Mouse (Mus musculus): Measurements from ENCODE around the gene Kirrel. TPM values are rescaled to one million over a fixed set of nuclear protein-coding genes. Genes with fewer than 3 reads are reported as not detected.
"Not testable (repeated sequence)": the region's sequence is repeated elsewhere in the genome, so short reads cannot be mapped to it uniquely, and the experiment has no call there.

Kirrel gene
- total RNA-seq, 2 experiments from 2014 or later = not detected

DNA sequence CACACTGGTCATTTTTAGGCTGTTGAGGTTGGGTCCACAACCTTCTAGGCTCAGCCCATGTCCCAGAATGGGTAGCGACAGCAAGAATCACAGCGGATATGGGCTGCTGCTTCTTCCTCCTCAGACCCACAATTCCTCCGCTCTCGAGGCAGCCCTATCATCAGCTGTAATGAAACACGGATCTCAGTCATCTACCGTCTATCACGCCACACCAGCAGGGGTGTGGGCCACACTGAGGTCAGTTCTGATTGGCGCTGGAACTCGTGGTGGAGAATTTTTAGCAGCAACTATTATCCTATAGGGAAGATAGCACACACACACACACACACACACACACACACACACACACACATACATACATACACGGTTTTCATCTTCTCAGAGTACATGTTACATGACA is 25.1 kb downstream of the Kirrel start:
- ATAC-seq (replicated peaks; ENCODE audit: low FRiP score, poor library complexity, severe bottlenecking) = no peak

DNA sequence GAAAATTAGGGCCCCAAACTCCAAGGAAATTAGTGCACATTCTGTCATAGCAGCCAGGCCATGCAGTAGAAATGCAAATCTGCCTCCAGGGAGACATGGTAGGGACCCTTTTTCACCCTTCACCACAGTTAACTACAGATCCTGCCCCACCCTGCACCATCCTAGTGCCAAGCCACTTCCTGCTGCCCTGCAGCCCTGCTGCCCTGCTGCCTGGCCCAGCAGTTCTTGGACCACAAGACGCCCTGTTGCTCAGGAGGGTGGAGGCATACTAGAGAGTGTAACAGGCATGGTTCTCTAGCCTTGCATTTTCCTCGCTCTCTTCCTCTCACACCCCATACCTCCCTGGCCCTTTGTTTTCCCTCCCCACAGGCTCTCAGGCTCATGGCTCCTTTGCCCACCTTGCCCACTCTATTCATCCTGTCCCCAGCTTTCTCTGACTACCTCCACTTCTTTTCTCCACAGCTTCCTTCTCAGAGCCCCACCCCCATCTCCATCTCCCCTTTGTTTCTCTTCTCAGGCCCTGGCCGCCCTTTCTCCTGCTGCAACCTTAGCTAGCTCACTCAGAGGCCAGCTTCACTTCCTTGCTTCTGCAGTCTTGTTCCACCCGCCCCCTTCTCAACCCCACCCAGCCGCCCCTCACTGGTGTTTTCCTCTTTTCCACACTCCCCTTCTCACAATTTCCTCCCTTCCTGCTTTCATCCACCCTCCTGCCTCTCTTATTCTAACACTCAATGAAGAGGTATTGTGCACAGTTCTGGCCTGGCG is 29.9 kb downstream of the Kirrel start:
- ATAC-seq (replicated peaks; ENCODE audit: low FRiP score, poor library complexity, severe bottlenecking) = no peak

DNA sequence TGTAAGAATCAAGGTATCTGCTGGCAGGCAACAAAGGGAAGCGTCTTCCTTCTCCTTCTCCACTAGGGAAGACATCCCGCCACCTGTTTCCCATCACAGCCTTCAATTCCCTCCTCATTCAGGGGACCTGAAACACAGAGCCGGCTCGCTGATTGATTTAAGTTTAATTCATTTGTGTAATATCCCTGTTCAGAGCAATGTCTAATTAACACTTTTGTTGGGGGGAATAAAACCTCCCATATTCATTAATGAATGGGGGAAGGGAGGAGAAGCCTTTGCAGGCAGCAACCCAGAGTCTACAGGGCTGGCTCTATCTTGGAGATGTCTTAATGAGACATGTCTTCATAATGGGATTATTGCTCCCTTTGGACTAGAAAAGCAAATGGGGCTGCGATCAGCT is 34.3 kb downstream of the Kirrel start:
- ATAC-seq (replicated peaks; ENCODE audit: low FRiP score, poor library complexity, severe bottlenecking) = no peak

DNA sequence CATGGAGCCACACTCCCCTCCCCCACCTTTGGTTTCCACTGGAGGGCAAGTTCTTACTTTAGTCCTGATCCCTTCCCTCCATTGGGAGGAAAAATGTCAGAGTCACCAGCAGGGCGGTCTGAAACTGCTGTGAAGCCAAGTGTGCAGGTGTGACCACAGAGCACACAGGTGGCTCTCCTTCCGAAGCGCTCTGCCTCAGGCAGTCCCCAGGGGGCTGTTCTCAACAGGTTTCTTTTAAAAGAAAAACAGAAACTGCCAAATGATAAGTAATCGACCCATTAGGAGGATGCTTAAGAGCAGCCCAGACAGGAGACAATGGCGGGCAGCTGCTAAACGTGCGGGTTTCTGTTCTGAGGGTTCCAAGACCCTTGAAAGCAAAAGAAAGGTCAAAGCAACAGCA is 37.8 kb downstream of the Kirrel start:
- no peak for ATAC-seq (replicated peaks; ENCODE audit: low FRiP score, poor library complexity, severe bottlenecking)

DNA sequence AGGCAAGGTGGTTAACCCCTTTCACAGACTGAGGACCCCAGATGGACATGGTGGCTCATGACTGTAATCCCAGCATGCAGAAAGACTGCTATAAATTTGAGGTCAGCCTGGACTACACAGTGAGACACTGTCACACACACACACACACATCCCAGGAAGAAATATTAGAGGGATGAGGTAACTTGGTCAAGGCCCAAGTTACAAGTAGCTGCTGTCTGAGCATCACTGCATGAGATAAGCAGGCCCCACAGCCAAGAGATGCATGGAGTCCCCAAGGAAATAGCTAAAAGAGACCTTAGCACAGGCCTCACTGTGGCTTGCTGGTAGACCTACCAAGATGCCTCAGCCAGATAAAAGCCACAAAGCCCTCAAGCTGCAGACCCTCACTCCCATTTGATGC is 39.6 kb downstream of the Kirrel start:
- ATAC-seq (replicated peaks; ENCODE audit: low FRiP score, poor library complexity, severe bottlenecking) = no peak

DNA sequence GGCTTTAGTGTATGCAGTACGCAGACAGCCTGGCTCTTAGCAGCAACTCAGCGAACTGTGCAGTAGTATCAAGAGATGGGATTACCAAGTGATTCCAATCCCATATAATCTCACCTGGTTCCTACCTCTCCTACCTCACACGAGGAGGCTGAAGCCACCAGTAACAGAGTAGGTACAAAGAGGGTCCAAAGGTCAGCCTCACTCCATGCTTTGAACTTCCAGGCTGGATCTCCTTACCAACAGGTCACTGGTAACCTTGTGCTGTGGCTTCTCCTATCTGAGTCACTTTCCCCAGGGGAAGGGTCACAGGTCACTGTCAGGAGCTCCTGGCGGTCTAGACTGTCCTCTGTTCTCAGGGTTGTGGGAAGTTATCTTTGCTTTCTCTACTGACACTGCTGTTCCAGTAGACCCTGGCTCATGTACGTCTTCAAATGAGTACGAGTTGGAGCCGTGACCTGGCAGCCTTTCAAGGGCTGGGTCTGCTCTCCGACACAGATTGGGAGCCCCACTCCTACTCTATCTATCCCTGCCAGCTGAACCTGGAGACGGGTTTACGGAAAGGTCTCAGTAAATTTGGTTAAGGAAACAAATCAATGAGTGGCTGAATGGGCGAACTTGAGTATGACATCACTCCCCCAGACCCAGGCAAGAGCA is 42.7 kb downstream of the Kirrel start:
- ATAC-seq (replicated peaks; ENCODE audit: low FRiP score, poor library complexity, severe bottlenecking) = no peak

DNA sequence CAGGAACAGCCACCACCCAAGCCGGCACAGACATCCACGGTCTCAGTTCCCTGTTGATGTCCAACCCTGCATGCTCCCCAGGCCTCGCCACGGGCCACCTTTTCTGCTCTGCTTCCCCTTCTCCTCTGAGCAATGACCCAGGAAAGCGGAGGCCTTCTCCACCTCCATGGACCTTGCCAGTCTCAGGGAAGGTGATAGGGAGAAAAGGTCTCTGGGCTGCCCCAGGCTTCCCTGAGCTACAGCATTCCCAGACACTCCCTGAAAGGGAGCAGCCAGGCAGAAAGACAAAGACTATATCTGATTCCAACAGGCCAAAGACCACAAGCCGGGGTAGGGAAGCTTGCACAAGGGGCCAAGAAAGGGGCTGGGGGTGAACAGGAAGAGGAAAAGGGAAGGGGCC is 43.6 kb downstream of the Kirrel start:
- no peak for ATAC-seq (replicated peaks; ENCODE audit: low FRiP score, poor library complexity, severe bottlenecking)

DNA sequence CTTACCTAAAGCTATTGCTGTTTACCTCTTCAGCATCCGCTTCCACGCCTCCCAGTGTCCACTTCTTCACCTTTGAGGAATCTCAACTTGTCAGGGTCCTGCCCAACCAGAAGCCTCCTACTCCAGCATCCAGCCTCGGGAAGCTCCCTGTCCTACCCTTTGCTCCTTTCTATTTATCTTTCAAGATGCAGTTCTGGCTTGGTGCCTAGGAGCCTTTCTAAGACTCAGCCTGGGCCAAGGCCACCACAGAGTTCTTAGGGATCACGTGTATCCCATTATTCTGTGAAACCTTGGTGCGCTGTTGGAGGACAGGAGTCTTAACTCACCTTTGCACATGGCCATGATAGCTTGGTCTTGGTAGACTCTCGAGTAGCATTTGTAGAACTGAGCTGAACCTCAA is 50.8 kb downstream of the Kirrel start:
- no peak for ATAC-seq (replicated peaks; ENCODE audit: low FRiP score, poor library complexity, severe bottlenecking)

DNA sequence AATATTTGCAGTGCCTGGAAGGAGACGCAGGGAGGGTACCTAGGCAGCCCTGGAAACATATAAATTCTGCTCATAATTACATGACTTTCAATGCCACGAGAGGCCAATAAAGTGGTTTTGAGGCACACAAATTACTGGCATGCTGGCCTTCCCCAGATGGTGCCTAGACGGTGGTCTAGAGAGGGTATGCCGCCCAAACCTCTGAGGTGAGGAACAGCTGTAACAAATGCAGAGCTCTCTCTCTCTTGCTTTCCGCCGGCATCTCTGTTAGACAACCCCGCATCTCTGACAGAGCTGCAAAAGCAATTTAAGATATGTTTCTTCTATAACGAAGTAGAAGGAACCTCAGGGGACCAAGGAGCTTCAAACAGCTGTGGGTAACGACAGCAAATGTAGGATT is 56.3 kb downstream of the Kirrel start:
- ATAC-seq (replicated peaks; ENCODE audit: low FRiP score, poor library complexity, severe bottlenecking) = no peak

DNA sequence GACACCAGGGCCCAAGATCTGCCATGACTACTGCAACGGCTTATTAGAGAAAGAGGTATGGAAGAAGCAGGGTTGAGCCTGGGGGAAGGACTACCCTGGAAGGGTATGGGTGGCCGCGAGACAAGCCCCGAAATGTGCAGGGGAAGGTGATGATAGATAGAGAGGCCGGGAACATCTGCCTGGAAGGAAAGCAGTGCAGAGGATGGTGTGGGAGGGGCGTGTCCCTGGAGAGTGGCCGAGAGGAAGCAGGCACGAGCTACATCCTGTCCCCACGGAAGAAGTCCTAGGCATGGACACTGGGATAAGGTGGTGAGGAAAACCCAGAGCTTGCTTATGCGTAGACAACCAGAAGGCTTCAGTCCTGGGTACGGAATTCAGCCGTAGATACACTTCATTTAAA is 56.9 kb downstream of the Kirrel start:
- ATAC-seq (replicated peaks; ENCODE audit: low FRiP score, poor library complexity, severe bottlenecking) = no peak

DNA sequence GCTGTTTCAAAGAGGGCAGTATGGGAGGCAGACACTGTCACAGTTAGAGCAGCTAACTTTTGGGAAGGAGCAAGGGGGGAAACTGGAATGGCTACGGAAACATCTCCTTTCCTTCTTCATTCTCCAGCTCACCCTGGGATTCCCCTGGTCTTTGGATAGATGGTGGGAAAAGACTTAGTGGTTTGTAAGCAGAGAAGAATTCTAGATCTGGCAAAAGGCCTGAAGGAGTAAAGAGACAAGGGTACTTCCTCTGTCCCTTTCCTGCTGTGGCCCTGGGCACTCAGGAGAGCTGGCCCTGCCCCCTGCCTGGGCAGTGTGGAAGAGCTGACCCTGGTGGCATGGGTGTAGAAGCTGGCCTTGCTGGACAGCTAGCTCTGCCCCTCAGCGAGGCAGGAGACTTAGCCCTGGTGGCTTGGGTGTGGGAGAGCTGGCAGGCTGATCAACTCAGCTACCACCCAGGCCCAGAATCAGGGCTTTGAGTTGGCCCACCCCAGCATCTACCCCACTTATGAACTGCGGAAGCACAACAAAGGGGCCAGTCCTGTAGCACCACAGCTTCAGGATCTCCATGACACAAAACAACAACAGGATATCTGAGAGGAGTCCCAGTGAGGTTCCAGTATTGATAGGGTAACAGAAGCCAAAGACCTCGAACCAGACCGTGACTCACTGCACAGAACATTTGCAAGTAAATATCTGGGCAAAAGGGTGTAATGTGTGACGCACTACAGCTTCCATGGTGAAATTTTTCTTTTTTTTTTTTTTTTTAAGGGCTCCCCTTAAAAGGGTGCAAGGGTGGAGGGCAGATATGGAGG is 58.6 kb downstream of the Kirrel start:
- no peak for ATAC-seq (replicated peaks; ENCODE audit: low FRiP score, poor library complexity, severe bottlenecking)

DNA sequence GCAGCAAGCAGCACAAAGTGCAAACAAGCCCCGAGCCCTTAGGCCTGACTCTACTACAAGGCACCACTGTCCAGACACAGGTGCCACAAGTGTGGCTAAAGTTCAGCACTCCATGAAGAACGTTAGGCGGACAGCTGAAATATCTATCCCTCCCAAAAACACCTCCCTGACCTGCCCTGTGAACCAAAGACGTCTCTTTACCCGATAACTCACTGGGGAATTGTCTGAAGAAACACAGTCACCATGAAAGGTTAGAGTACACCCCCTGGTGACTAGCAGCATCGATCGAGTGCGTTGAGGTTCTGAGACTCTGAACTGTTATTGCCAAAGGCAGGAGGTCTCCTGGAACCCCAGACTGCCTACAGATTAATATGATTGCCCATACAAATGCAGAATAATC is 59.3 kb downstream of the Kirrel start:
- ATAC-seq (replicated peaks; ENCODE audit: low FRiP score, poor library complexity, severe bottlenecking) = no peak

DNA sequence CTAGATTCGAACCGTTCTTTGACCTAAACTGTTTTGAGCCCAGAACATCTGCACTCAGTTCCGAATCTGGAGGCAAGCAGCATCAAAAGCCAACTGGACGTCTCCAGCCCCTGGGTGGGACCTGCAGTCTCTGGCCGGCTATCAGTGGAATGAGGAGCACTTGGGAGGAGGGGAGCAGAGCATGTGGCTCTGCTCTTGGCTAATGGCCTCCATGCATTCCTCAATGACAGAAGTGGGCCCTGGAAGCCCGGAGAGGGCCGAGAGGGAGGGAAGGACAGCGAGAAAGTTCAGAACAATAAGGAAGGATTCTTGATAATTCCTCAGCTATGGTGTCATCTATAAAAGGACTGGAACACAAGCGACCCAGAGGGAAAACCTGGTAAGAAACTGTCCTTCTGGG is 59.7 kb downstream of the Kirrel start:
- ATAC-seq (replicated peaks; ENCODE audit: low FRiP score, poor library complexity, severe bottlenecking) = no peak

DNA sequence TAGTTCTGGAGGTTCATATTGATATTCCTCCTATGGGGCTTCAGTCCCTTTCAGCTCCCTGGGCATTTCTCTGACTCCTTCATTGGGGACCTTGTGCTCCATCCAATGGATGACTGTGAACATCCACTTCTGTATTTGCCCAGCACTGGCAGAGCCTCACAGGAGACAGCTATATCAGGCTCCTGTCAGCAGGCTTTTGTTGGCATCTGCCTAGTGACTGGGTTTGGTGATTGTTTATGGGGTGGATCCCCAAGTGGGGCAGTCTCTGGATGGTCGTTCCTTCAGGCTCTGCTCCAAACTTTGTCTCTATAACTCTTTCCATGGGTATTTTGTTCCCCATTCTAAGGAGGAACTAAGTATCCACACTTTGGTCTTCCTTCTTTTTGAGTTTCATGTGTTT is 60.7 kb downstream of the Kirrel start:
- not testable (repeated sequence) for ATAC-seq (replicated peaks; ENCODE audit: low FRiP score, poor library complexity, severe bottlenecking)

DNA sequence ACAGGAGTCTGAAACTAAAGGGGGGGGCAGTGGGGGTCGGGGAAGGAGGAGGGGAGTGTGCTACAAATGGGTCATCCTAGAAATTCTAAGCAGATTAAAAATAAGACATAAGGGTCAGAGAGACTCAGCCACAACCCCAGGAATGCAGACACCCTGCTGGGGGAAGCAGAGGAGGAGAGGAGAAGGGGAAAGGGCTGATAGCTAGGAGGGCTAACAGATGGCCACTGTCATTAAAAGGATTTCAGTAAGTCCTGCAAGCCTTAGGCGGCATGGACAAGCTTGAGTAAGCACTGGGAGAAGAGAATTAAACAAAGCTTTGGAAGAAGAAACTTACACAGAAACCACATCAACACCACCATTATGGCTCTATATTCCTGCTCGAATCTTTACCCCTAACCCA is 62.3 kb downstream of the Kirrel start:
- ATAC-seq (replicated peaks; ENCODE audit: low FRiP score, poor library complexity, severe bottlenecking) = no peak

DNA sequence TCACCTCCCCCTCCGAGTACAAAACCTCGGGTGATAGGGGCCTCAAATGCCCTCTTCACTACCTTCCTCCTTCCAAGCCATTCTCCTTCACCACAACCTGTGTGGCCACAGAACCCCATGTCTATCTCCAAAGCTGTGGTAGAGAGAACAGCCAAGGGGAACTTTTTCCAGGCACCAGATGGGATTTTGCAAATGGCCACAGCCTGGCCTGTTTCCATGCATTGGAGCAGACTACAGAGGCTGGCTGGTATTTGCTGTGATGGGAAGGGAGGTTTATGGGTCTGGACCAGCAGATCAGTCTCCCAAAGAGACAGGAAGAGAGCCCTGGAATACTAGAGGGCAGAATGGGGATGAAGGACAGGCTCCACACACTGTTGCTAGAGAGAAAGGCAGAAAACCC is 69.7 kb downstream of the Kirrel start:
- ATAC-seq (replicated peaks; ENCODE audit: low FRiP score, poor library complexity, severe bottlenecking) = no peak

DNA sequence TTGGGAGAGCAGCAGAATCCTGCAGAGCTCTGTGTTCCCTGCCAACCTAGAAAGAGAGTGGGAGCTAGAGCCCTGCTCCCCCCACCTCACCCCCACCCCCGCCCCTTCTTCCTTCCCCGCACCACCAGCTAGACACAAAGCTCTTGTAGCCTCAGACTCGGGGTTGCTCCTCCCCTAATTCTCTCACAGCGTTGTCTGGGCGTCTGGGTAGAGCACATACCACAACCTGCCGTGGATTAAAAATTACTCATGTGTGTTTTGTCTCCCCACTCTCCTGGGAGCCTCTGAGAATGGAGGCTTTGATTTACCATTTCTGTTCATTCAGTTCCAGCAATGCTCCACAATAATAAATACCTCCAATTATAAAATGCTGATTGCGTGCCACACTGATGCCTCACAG is 72.2 kb downstream of the Kirrel start:
- no peak for ATAC-seq (replicated peaks; ENCODE audit: low FRiP score, poor library complexity, severe bottlenecking)

DNA sequence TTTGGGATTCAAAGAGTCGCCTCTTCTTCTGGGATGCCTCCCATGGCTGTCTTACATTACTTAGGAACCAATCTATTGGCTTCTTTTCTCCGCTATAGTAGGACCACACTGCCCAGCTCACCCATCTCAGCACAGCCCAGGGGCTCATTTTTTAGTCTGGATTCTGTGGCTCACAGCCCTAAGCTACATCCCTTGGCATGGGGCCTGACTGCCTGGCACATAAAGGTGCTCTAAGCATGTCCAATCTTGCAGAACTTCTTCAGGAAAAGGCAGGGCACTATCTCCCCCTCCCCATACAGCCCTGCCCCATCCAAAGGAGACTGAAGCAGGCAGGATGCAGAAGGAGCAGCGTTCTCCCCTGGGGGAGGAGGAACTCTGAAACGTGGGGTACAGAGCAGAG is 73.6 kb downstream of the Kirrel start:
- no peak for ATAC-seq (replicated peaks; ENCODE audit: low FRiP score, poor library complexity, severe bottlenecking)

DNA sequence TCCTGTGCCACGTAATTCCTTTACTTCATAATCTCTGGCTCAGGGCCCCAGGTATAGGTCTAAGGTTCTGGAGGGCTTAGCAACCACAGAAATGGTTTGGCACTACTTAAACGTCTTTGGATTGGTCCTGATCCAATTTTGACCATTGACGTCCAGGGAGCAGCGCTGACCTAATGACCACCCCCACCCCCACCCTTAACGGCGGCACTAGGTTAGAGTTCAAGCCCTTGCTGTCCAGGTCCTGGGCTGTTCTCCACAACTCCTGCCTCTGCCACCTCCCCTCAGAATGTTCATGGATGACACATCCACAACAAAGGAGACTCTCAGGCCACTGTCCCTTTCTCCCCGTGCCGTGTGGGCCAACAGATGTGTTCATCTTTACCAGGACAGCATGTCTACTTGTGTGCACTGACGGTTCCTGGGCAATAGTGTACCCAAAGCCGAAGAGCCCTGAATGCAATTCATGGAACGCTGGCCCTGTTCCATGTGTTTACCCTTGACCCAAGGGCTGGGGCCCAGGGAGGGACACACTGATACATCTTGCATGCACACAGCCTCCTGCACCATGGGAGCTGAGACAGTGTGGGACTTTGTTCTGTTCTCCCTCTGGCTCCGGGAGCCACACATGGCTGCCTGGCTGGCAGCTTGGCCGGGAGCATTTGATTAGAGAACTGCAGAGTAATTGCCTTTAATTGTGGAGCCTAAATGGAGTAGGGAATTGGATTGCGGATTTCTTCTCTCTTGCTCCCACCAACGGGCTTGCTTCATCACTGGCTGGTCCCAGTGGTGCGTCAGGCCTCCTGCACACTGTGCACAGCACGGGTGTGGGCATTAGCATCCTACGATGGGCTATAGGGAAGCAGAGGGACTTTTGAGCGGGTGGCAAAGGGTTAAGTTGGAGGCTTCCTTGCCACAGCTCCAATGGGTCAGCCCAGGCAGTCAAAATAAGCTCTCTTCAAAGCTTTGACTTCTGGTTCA is 76.3 kb downstream of the Kirrel start:
- no peak for ATAC-seq (replicated peaks; ENCODE audit: low FRiP score, poor library complexity, severe bottlenecking)

DNA sequence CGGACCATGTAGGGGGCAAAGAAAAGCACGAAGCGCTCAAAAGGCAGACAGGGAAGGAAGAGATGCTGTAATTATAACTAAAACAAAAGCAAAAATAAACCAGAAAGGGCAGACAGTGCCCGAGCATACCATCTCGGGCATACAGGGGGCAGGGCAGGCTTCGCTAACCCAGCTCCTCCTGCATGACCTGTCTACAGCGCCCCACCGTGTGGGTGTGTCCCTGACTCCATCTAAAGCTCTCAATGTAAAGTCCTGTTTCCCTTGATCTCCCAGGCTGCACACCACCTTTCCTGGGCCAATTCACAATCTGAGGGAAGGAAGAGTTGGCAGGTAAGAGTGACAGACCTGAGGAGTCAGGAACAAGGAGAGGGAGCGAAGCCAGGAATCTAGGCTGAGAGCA is 77.3 kb downstream of the Kirrel start:
- ATAC-seq (replicated peaks; ENCODE audit: low FRiP score, poor library complexity, severe bottlenecking) = no peak

Measured in erythroid progenitor cell, adult 5-6 weeks (primary cell).